Mouse (Mus musculus) left cerebral cortex, adult 11 months (tissue): Measurements from ENCODE around the gene Gps2.

Experiments
- DNase-seq: peaks from one replicate; pipeline ENCODE4 v3.0.0; 2022; ENCODE audit warnings: low spot score

The Gps2 gene

DNA sequence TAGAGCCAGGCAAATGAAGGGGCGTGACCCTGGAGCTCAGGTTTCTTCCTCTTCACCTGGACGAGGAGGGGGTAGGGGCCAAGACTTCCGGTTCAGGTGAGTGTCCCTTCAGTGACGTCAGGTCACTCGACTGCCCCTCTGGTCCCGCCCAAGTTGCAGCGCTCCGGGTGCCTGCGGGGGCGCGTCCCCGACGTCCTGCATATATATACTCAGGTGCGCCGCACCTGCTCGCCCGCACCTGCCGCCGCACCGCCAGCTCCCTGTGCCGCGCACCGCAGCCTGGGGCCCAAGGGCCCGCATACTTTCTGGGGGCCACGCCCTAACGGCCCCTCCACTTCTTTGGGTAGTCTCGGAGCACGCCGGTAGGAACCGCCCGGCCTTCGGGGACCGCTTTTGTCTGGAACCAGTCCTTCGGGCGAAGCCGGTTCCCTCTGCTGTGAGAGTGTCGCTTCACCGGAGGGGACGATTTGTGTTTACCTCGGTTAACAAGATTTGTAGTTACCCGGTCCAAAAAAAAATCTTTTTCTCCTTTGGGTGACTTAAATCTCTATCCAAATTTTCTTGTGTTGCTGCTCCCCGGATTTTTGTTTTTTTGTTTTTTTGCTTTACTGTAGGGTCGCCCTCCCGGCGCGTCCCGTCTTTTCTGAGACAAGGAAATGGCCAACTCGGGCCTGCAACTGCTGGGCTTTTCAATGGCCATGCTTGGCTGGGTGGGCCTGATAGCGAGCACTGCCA, 51.8 kb downstream of the Gps2 start:
- DNase-seq: no peak
